ENCODE assay signal across 8 mouse cellular contexts in the genomic region with DNA sequence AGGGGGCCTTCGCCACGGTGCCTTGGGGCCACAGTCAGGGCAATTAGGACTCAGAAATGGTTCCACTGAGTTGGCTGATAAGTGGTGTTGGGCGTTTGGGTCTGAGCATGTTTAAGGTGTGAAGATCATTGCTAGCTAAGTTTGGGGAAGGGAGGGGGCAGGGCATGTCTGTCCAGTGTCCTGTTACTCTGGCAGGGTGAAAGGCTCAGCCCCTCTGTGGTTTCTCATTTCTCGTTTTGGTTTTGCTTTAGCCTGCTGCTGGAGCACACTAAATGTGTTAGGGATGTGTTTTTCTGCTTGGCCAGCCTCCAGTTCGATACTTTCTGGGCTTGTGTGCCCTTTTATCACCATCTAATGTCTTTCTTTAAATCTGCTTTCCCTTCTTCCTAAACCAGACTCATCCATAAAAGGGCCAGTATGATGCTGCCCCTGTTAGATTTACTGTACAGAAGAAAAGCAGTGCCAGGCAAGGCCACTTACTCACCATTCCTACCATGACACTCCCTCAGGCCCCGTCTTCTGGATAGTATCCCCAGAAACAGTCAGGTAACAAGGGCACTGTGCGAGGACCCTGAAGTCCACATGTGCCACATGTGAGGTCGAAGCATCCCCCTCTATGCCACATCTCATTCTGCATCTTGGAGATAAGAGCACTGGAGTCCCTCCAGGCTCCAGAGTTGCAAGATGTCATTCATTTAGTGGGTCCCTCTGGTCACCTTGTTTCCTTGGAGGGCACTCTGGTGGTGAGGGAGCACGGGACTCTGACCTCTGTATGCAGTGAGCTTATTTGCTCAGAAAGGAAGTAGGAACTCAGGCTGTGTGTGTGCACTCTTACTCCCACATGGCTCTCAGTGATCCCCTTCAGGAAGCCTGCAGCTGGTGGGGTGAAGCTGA. TPM values are rescaled to one million over a fixed set of nuclear protein-coding genes. Genes with fewer than 3 reads are reported as not detected.
DNase-seq lines count a peak whose midpoint lies in the region; ATAC-seq lines count a peak whose summit lies in the region.

No protein-coding gene starts in this region.

- 39% methylated on average over 9 of the region's 9 CpGs for WGBS in kidney, embryonic 16.5 days
- 73% methylated on average over 9 of the region's 9 CpGs for WGBS in neural tube, embryonic 15.5 days
- WGBS in forebrain, embryonic 11.5 days, result 78% methylated on average over 9 of the region's 9 CpGs

- no peaks in the 10 kb centered on the region for H3K27me3 ChIP-seq in kidney, embryonic 16.5 days (ENCODE audit: insufficient read depth, low read length)
- no peaks in the 10 kb centered on the region for H3K27me3 ChIP-seq in neural tube, embryonic 15.5 days (replicated peaks)
- H3K27me3 ChIP-seq in forebrain, embryonic 11.5 days (ENCODE audit: control insufficient read depth, insufficient read depth, low read length), result no peaks in the 10 kb centered on the region

- no peaks in the 10 kb centered on the region for H3K36me3 ChIP-seq in kidney, embryonic 16.5 days (ENCODE audit: insufficient read depth, low read length)
- no peaks in the 10 kb centered on the region for H3K36me3 ChIP-seq in neural tube, embryonic 15.5 days
- no peaks in the 10 kb centered on the region for H3K36me3 ChIP-seq in forebrain, embryonic 11.5 days (ENCODE audit: control insufficient read depth, insufficient read depth, low read length)

- no peak for ATAC-seq in kidney, embryonic 16.5 days (ENCODE audit: low FRiP score, low TSS enrichment)
- ATAC-seq in inflammation-experienced regulatory T-cells, adult 6 months, result peak; percentile 30
- no peak for ATAC-seq in neural tube, embryonic 15.5 days (ENCODE audit: low FRiP score)
- ATAC-seq in forebrain, embryonic 11.5 days (replicated peaks; ENCODE audit: low FRiP score), result no peak

- H3K27ac ChIP-seq in kidney, embryonic 16.5 days (ENCODE audit: low read length), result peak overlapping the region; percentile 41
- H3K27ac ChIP-seq in neural tube, embryonic 15.5 days (replicated peaks), result peak overlapping the region; percentile 52
- no peak overlapping the region for H3K27ac ChIP-seq in forebrain, embryonic 11.5 days (ENCODE audit: low read depth, low read length)

- no peak overlapping the region for H3K4me3 ChIP-seq in kidney, embryonic 16.5 days (ENCODE audit: low read length)
- no peak overlapping the region for H3K4me3 ChIP-seq in neural tube, embryonic 15.5 days (replicated peaks)
- H3K4me3 ChIP-seq in forebrain, embryonic 11.5 days (ENCODE audit: low read depth, low read length), result no peak overlapping the region

- no peak for DNase-seq in kidney, adult 8-10 months
- peak; percentile 13 for DNase-seq in T-cell, adult 2 months (ENCODE audit: low spot score)
- DNase-seq in Muller cell, postnatal 12 days (ENCODE audit: inconsistent ontology term), result no peak
- DNase-seq in forebrain, embryonic 11.5 days (ENCODE audit: low spot score), result no peak
- DNase-seq in gastrocnemius, postnatal 4 days (ENCODE audit: low spot score in 2 of 2), result no peak

- no peak overlapping the region for H3K4me2 ChIP-seq in kidney, embryonic 16.5 days (replicated peaks; ENCODE audit: low read depth, low read length)
- no peak overlapping the region for H3K4me2 ChIP-seq in neural tube, embryonic 15.5 days
- H3K4me2 ChIP-seq in forebrain, embryonic 11.5 days (ENCODE audit: low read depth, low read length, severe bottlenecking), result no peak overlapping the region

- peaks cover 57% of the 10 kb centered on the region for H3K4me1 ChIP-seq in kidney, embryonic 16.5 days (ENCODE audit: insufficient read depth, low read length)
- H3K4me1 ChIP-seq in neural tube, embryonic 15.5 days, result peaks cover 54% of the 10 kb centered on the region
- H3K4me1 ChIP-seq in forebrain, embryonic 11.5 days (replicated peaks; ENCODE audit: control insufficient read depth, insufficient read depth, low read length), result no peaks in the 10 kb centered on the region

- H3K9me3 ChIP-seq in kidney, embryonic 16.5 days (ENCODE audit: low read length), result no peaks in the 10 kb centered on the region
- H3K9me3 ChIP-seq in neural tube, embryonic 15.5 days (replicated peaks), result no peaks in the 10 kb centered on the region
- H3K9me3 ChIP-seq in forebrain, embryonic 11.5 days (ENCODE audit: control insufficient read depth, low read length), result no peaks in the 10 kb centered on the region

- H3K9ac ChIP-seq in kidney, embryonic 16.5 days (replicated peaks; ENCODE audit: low read length), result 0 out of 2 replicates have a peak overlapping the region, but pooled peaks have one; percentile 11
- H3K9ac ChIP-seq in neural tube, embryonic 15.5 days (replicated peaks), result no peak overlapping the region
- H3K9ac ChIP-seq in forebrain, embryonic 11.5 days (ENCODE audit: low read length), result no peak overlapping the region

RNA-seq across cellular contexts. Expression of gene Capzb, which starts 15.8 kb away (rescaled TPM):
- polyA plus RNA-seq in kidney, embryonic 16.5 days (2015; fragmentation: Nextera tagmentation; extraction: Ambion mirVana), result 405 and 415 TPM in 2 replicates
- polyA plus RNA-seq in inflammation-experienced regulatory T-cells, adult 6 months (2017; shearing (Covaris generic)), result 100 to 1,000 TPM; 536 to 831 (median 607) TPM
- 323 and 359 TPM in 2 replicates for polyA plus RNA-seq in neural tube, embryonic 15.5 days (2015; fragmentation: Nextera tagmentation; extraction: Ambion mirVana)
- 238 and 240 TPM in 2 replicates for polyA plus RNA-seq in forebrain, embryonic 11.5 days (2014; fragmentation: Nextera tagmentation; extraction: Ambion mirVana)
- 100 to 1,000 TPM; 445 to 463 TPM for total RNA-seq in gastrocnemius, postnatal 4 days (2021)
